Mouse (Mus musculus) G1E (cell line): ENCODE measurements around the gene Galnt5.

Source experiments
- CTCF ChIP-seq: IDR thresholded peaks from 2 replicates; pipeline ENCODE4 v1.5.1; 2012; ENCODE audit warnings: low read depth, low read length, inconsistent platforms, mixed read lengths
- GATA1 ChIP-seq: IDR thresholded peaks from 2 replicates; pipeline ENCODE4 v1.6.1; 2012; ENCODE audit warnings: borderline replicate concordance, low read length, inconsistent platforms, mixed read lengths
- GATA2 ChIP-seq: IDR thresholded peaks from 2 replicates; pipeline ENCODE4 v1.6.1; 2012; ENCODE audit warnings: low read depth, low read length, inconsistent platforms, borderline replicate concordance
- POLR2AphosphoS5 ChIP-seq: IDR thresholded peaks from 2 replicates; pipeline ENCODE4 v1.6.1; 2012; ENCODE audit warnings: low read depth, low read length, inconsistent platforms; ENCODE audit not compliant: insufficient replicate concordance
- TAL1 ChIP-seq: conservative IDR thresholded peaks from 2 replicates; pipeline ENCODE4 v1.6.1; 2012; ENCODE audit warnings: low read depth, low read length, inconsistent platforms, mixed read lengths

DNA sequence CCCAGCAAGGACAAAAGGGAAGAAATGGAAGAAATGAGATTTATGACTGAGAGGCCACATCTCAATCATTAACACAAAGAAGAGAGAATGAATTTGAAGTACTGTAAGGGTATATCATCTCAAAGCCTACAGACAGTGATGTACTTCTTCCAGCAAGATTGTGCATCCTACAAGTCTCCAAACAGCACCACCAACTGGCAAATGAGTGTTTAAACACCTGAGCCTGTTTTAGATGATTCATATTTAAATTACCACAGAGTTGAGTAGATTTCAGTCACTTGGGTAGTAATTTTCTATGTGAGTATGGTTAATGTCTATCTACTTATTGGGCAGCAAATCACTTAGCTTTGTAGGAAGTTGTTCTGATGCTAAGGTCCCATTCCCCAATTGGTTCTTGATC is 15.4 kb upstream of the Galnt5 start:
- no peak for TF ChIP-seq CTCF
- TF ChIP-seq GATA1 = no peak
- TF ChIP-seq POLR2AphosphoS5 = no peak
- TF ChIP-seq TAL1 = no peak
- no peak for TF ChIP-seq GATA2
